In genomic region chr7:81560101-81561049, GRCm38 (mm10) we compare ENCODE assay signal across 16 mouse cellular contexts. TPM values are rescaled to one million over a fixed set of nuclear protein-coding genes. Genes with fewer than 3 reads are reported as not detected.
A peak's percentile ranks its signal among the peaks of the same experiment; 100 is the strongest.
DNase-seq lines count a peak whose midpoint lies in the region; ATAC-seq and TF ChIP-seq lines count a peak whose summit lies in the region.
"Had no signal": no experiment of that assay in that cellular context is flagged by ENCODE, and none has a peak within 500 bp of the region (broad histone marks: within the 10 kb centered on the region; RNA-seq: fewer than 3 reads in every experiment).

No protein-coding gene starts in this region.

- no peak overlapping the region for H3K9ac ChIP-seq in liver, postnatal 0 days (replicated peaks)
- H3K9ac ChIP-seq in liver, embryonic 12.5 days: no peak overlapping the region
- no peak overlapping the region for H3K9ac ChIP-seq in hindbrain, embryonic 14.5 days
- H3K9ac ChIP-seq: intestine, embryonic 15.5 days; liver, embryonic 13.5 days had no signal

- no peak for TF ChIP-seq POLR2A in brain, embryonic 14.5 days (IDR thresholded peaks at IDR 0.05; ENCODE audit: borderline replicate concordance, extremely low read depth, insufficient read depth, insufficient read length, poor library complexity, severe bottlenecking)

- no peaks in the 10 kb centered on the region for H3K4me1 ChIP-seq in liver, postnatal 0 days (ENCODE audit: insufficient read depth)
- no peaks in the 10 kb centered on the region for H3K4me1 ChIP-seq in liver, embryonic 12.5 days
- H3K4me1 ChIP-seq in hindbrain, embryonic 14.5 days (replicated peaks; ENCODE audit: control insufficient read depth, insufficient read depth, low read length): 0 out of 2 replicates have a peak, but pooled peaks cover 6% of the 10 kb centered on the region
- H3K4me1 ChIP-seq: intestine, embryonic 15.5 days; liver, embryonic 13.5 days had no signal

- H3K4me3 ChIP-seq in liver, postnatal 0 days (ENCODE audit: low read depth, low read length): no peak overlapping the region
- H3K4me3 ChIP-seq in liver, embryonic 12.5 days: no peak overlapping the region
- H3K4me3 ChIP-seq in hindbrain, embryonic 14.5 days (replicated peaks; ENCODE audit: low read length): no peak overlapping the region
- H3K4me3 ChIP-seq: intestine, embryonic 15.5 days; liver, embryonic 13.5 days had no signal

- TF ChIP-seq CTCF in liver, postnatal 0 days (IDR thresholded peaks at IDR 0.05; ENCODE audit: low read depth): no peak
- no peak for TF ChIP-seq CTCF in brain, embryonic 14.5 days (IDR thresholded peaks at IDR 0.05; ENCODE audit: borderline replicate concordance, extremely low read depth, insufficient read depth, insufficient read length)

- H3K27ac ChIP-seq in liver, postnatal 0 days (ENCODE audit: low read depth): no peak overlapping the region
- H3K27ac ChIP-seq in liver, embryonic 12.5 days: no peak overlapping the region
- H3K27ac ChIP-seq in hindbrain, embryonic 14.5 days: 0 out of 2 replicates have a peak overlapping the region, but pooled peaks have one; percentile 44
- H3K27ac ChIP-seq: intestine, embryonic 15.5 days; liver, embryonic 13.5 days had no signal

- no peak for TF ChIP-seq EP300 in liver, postnatal 0 days (IDR thresholded peaks at IDR 0.05; ENCODE audit: low read depth)

- ATAC-seq in liver, postnatal 0 days: no peak
- ATAC-seq in liver, embryonic 12.5 days: no peak
- ATAC-seq in hindbrain, embryonic 14.5 days (ENCODE audit: low FRiP score): no peak
- ATAC-seq: intestine, embryonic 15.5 days had no signal

- H3K27me3 ChIP-seq in liver, postnatal 0 days (ENCODE audit: insufficient read depth, low read length): no peaks in the 10 kb centered on the region
- H3K27me3 ChIP-seq in liver, embryonic 12.5 days (replicated peaks): peaks cover 11% of the 10 kb centered on the region
- H3K27me3 ChIP-seq in hindbrain, embryonic 14.5 days (ENCODE audit: control insufficient read depth, insufficient read depth, low read length): no peaks in the 10 kb centered on the region
- H3K27me3 ChIP-seq: intestine, embryonic 15.5 days; liver, embryonic 13.5 days had no signal

- H3K4me2 ChIP-seq in liver, postnatal 0 days (ENCODE audit: low read depth, low read length): no peak overlapping the region
- H3K4me2 ChIP-seq in liver, embryonic 12.5 days: no peak overlapping the region
- H3K4me2 ChIP-seq in hindbrain, embryonic 14.5 days (replicated peaks): no peak overlapping the region
- H3K4me2 ChIP-seq: intestine, embryonic 15.5 days; liver, embryonic 13.5 days had no signal

- no peaks in the 10 kb centered on the region for H3K36me3 ChIP-seq in liver, postnatal 0 days (replicated peaks; ENCODE audit: insufficient read depth, low read length)
- no peaks in the 10 kb centered on the region for H3K36me3 ChIP-seq in liver, embryonic 12.5 days
- H3K36me3 ChIP-seq in hindbrain, embryonic 14.5 days (replicated peaks; ENCODE audit: control insufficient read depth, insufficient read depth): no peaks in the 10 kb centered on the region
- H3K36me3 ChIP-seq: intestine, embryonic 15.5 days; liver, embryonic 13.5 days had no signal

- DNase-seq in heart, adult 11 months: peak; percentile 85
- DNase-seq in heart, adult 8-10 months (ENCODE audit: low spot score): no peak
- DNase-seq in liver, postnatal 0 days: peak; percentile 6
- peak; percentile 72 for DNase-seq in brain, embryonic 14.5 days (ENCODE audit: low read depth)
- DNase-seq in hindbrain, embryonic 14.5 days (ENCODE audit: low spot score): no peak
- no peak for DNase-seq in right cerebral cortex, adult 2 months (ENCODE audit: low spot score in 2 of 2)
- no peak for DNase-seq in layer of hippocampus, adult 9-10 months (ENCODE audit: low spot score)
- DNase-seq: cerebellum, adult 18-20 months; kidney, postnatal 25 days; left cerebral cortex, postnatal 4 days; liver, embryonic 13.5 days; thymus, postnatal 36 days had no signal

- WGBS in liver, postnatal 0 days (ENCODE audit: insufficient replicate concordance): 56% methylated on average over 8 of the region's 8 CpGs
- 60% methylated on average over 8 of the region's 8 CpGs for WGBS in liver, embryonic 12.5 days (ENCODE audit: insufficient replicate concordance)
- 56% methylated on average over 8 of the region's 8 CpGs for WGBS in hindbrain, embryonic 14.5 days

- H3K9me3 ChIP-seq in liver, postnatal 0 days (ENCODE audit: low read length): no peaks in the 10 kb centered on the region
- H3K9me3 ChIP-seq in liver, embryonic 12.5 days (replicated peaks): no peaks in the 10 kb centered on the region
- H3K9me3 ChIP-seq in hindbrain, embryonic 14.5 days (ENCODE audit: control insufficient read depth, low read length): no peaks in the 10 kb centered on the region
- H3K9me3 ChIP-seq: intestine, embryonic 15.5 days; liver, embryonic 13.5 days had no signal

RNA-seq across cellular contexts. Expression of gene Fsd2, which starts 6.4 kb away (rescaled TPM):
- 100 to 1,000 TPM; 349 to 382 (median 364) TPM for total RNA-seq in heart, adult 8-10 months (2022)
- polyA plus RNA-seq in liver, postnatal 0 days (2015; fragmentation: Nextera tagmentation; extraction: Ambion mirVana): 0.28 and 0.50 TPM in 2 replicates
- 0.05 and 0.06 TPM in 2 replicates for polyA plus RNA-seq in liver, embryonic 12.5 days (2016; fragmentation: Nextera tagmentation; extraction: Ambion mirVana)
- polyA plus RNA-seq in brain, embryonic 14.5 days (2012; rRNA removed): 0.14 and 0.18 TPM in 2 replicates
- 0.10 and 0.21 TPM in 2 replicates for polyA plus RNA-seq in hindbrain, embryonic 14.5 days (2014; fragmentation: Nextera tagmentation; extraction: Ambion mirVana)
- total RNA-seq: common myeloid progenitor, adult 5-6 weeks; megakaryocyte-erythroid progenitor cell, adult 5-6 weeks had no signal

RNA-seq across cellular contexts. Expression of gene Whamm, which starts 10.7 kb away (rescaled TPM):
- 10 to 100 TPM in 1 of 4 experiments, 1 to 10 TPM in 3; 7.8 to 10.2 (median 8.4) TPM for total RNA-seq in heart, adult 8-10 months (2022)
- 7.0 and 8.1 TPM in 2 replicates for polyA plus RNA-seq in liver, postnatal 0 days (2015; fragmentation: Nextera tagmentation; extraction: Ambion mirVana)
- polyA plus RNA-seq in liver, embryonic 12.5 days (2016; fragmentation: Nextera tagmentation; extraction: Ambion mirVana): 8.2 and 9.6 TPM in 2 replicates
- 14.9 and 16.1 TPM in 2 replicates for polyA plus RNA-seq in brain, embryonic 14.5 days (2012; rRNA removed)
- 8.5 and 9.9 TPM in 2 replicates for polyA plus RNA-seq in hindbrain, embryonic 14.5 days (2014; fragmentation: Nextera tagmentation; extraction: Ambion mirVana)

Comparison
In these comparisons a context has a peak if more than half of its experiments do, and no peak if none do; other contexts are left out.
1. DNase-seq: peak in heart, adult 11 months (single experiment), liver, postnatal 0 days (single experiment) and brain, embryonic 14.5 days (single experiment); none in heart, adult 8-10 months (single experiment), hindbrain, embryonic 14.5 days (single experiment), right cerebral cortex, adult 2 months (0 of 2) and layer of hippocampus, adult 9-10 months (single experiment).